Mouse (Mus musculus) lung, embryonic 16.5 days (tissue): ENCODE measurements around the gene Thegl. TPM values are rescaled to one million over a fixed set of nuclear protein-coding genes. Genes with fewer than 3 reads are reported as not detected.
A peak's percentile ranks its signal among the peaks of the same experiment; 100 is the strongest.
"Not testable (repeated sequence)": the region's sequence is repeated elsewhere in the genome, so short reads cannot be mapped to it uniquely, and the experiment has no call there.

Experiments used
- ATAC-seq: fragments of 200-750 bp; cut with Nextera tagmentation; 2 replicates; pipeline ENCODE4 v1.8.0; 2017; ENCODE audit warnings: low read depth, mild to moderate bottlenecking, moderate library complexity
- H3K27ac ChIP-seq: fragments of 300-500 bp; sonication (generic); 2 replicates; pipeline ENCODE4 v1.5.1; 2014; ENCODE audit warnings: mild to moderate bottlenecking, control low read depth, low read length
- H3K27me3 ChIP-seq: fragments of 300-500 bp; sonication (generic); 2 replicates; pipeline ENCODE4 v1.6.1; 2014; ENCODE audit warnings: low read depth, low read length, mixed read lengths; ENCODE audit not compliant: control insufficient read depth, insufficient read depth
- H3K36me3 ChIP-seq: fragments of 300-500 bp; sonication (generic); 2 replicates; pipeline ENCODE4 v1.6.1; 2014; ENCODE audit warnings: low read length; ENCODE audit not compliant: control insufficient read depth, insufficient read depth
- H3K4me1 ChIP-seq: fragments of 300-500 bp; sonication (generic); replicated peaks from 2 replicates; pipeline ENCODE4 v1.6.1; 2014; ENCODE audit warnings: low read length, mixed read lengths; ENCODE audit not compliant: control insufficient read depth, insufficient read depth
- H3K4me2 ChIP-seq: fragments of 300-500 bp; sonication (generic); 2 replicates; pipeline ENCODE4 v1.6.1; 2014; ENCODE audit warnings: low read depth, low read length, control low read depth
- H3K4me3 ChIP-seq: fragments of 300-500 bp; sonication (generic); 2 replicates; pipeline ENCODE4 v1.5.1; 2014; ENCODE audit warnings: mild to moderate bottlenecking, low read length, control low read depth
- H3K9ac ChIP-seq: fragments of 300-500 bp; sonication (generic); 2 replicates; pipeline ENCODE4 v1.6.1; 2014; ENCODE audit warnings: low read length, control low read depth
- H3K9me3 ChIP-seq: fragments of 300-500 bp; sonication (generic); 2 replicates; pipeline ENCODE4 v1.6.1; 2016; ENCODE audit warnings: low read length; ENCODE audit not compliant: control insufficient read depth
- WGBS: fragments of 180-500 bp; shearing (Covaris S2); extraction: QIAGEN DNeasy Blood & Tissue Kit; methylation state at CpG from one replicate; pipeline ENCODE4 v1.1.7; 2014; 5-methylcytosine and 5-hydroxymethylcytosine counted together
- polyA plus RNA-seq: library from polyadenylated mRNA; unstranded; fragments of >200 nt; fragmentation: Nextera tagmentation; extraction: Ambion mirVana; gene quantifications from 2 replicates; pipeline ENCODE4 v1.2.1, GENCODE M21; 2015

Thegl gene
- 1.4 and 1.7 TPM in 2 replicates for polyA plus RNA-seq

DNA sequence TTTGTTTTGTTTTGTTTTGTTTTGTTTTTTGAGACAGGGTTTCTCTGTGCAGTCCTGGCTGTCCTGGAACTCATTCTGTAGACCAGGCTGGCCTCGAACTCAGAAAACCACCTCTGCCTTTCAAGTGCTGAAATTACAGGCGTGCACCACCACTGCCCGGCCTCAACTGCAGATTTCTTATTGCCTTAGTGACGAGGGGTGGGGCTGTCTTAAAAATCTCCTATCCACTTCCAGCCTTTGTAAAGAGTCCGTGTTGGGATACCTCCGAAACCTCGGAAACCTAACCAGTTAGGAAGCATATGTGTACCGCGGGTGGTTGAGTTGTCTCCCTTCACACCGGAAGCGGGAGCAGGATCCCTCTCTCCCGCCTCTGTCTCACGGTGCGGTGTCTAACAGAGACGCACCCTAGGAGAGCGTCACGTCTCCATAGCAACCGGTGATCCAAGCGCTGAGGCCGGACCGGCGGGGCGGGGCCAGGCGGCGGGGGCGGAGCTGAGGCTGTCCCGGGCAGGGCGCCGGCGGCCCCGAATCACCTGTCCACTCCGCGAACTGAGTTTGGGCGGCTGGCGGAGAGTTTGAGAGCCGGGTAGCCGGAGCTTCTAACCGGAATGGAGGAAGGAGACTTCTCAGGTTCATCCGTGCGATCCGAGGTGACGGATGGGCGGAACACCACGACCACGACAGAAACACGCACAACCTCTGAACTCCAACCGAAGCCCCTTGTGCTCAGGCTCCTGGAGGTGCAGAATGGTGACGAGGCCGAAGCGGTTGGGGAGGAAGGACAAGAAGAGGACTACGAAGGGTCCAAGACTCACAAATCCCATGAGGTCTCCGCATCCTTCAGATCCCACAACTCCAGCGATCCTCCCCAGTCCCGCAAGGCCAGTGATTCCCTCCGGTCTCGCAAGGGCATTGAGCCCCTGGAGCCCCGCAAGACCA, at the start of gene Thegl:
Gene Thegl (plus strand): TSS at position 480 of the 939 bp plus-strand sequence.
- Histone ChIP-seq H3K9ac (peak within 1 kb of the TSS; percentile 32; the same call in 1 of the 2 replicates), H3K4me3 (peak within 1 kb of the TSS; percentile 41), H3K4me2 (peak within 1 kb of the TSS; percentile 86), H3K9me3 (no peaks in the 10 kb centered on the region), H3K27ac (no peak within 1 kb of the TSS), H3K27me3 (no peaks in the 10 kb centered on the region), H3K4me1 (0 out of 2 replicates have a peak, but pooled peaks cover 2% of the 10 kb centered on the region), H3K36me3 (no peaks in the 10 kb centered on the region)
- peak; percentile 99 for ATAC-seq
- WGBS: 9% methylated on average over 57 of the region's 57 CpGs

DNA sequence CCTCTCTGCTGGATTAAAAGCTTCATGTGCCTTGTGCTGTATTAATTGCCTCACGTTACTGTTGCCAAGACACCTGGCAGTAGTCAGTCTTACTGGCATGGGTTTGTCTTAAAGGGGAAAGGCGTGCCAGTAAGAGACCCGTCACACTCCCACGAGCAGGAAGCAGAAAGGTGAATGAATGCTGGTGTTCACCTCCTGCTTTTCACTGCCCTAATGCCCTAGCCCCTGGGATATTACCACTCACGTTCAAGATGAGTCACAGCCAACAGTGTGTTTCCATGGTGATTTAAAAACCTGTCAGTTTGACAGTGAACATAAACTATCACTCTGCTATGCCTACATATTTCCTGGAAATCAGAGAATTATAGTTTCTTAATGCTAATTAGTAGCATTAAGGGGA, 46.6 kb upstream of the Thegl start:
- H3K27me3 ChIP-seq: no peaks in the 10 kb centered on the region
- ATAC-seq: no peak
- 71% methylated on average over 5 of the region's 5 CpGs for WGBS
- H3K4me2 ChIP-seq: no peak overlapping the region
- H3K36me3 ChIP-seq: peaks cover 31% of the 10 kb centered on the region
- H3K4me3 ChIP-seq: no peak overlapping the region
- no peak overlapping the region for H3K27ac ChIP-seq
- no peaks in the 10 kb centered on the region for H3K9me3 ChIP-seq
- H3K9ac ChIP-seq: no peak overlapping the region
- peaks cover 6% of the 10 kb centered on the region; the same call in 1 of the 2 replicates for H3K4me1 ChIP-seq

GRCm38 (mm10) chr5:76971115-76971514, 44.7 kb upstream of the Thegl start:
- peaks cover 23% of the 10 kb centered on the region for H3K36me3 ChIP-seq

DNA sequence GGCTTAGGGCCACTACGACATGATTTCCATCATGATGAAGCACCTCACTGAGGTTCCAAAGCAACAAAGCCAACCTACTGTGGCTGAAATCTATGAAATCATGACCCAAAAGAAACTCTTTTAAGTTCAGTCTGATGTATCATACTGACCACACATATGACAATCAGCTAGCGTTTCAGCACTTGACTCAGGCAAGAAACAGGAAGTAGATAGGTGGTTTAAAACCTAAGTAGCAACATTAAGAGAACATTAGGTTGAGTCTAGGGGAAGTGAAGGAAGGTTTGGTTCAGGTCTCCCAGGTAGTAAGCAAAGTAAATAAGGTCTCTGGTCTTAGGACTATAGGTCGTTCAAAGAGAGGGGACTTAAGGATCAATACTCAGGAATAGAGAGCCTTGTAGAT, 42.3 kb upstream of the Thegl start:
- Histone ChIP-seq H3K27ac (no peak overlapping the region), H3K4me1 (peaks cover 10% of the 10 kb centered on the region), H3K27me3 (no peaks in the 10 kb centered on the region), H3K9ac (no peak overlapping the region), H3K9me3 (no peaks in the 10 kb centered on the region), H3K36me3 (peaks cover 16% of the 10 kb centered on the region), H3K4me3 (peak overlapping the region; percentile 98), H3K4me2 (peak overlapping the region; percentile 78)
- WGBS: 57% methylated on average over 3 of the region's 3 CpGs
- no peak for ATAC-seq

More at GRCm38 (mm10) chr5:76971115-76971514, 44.7 kb upstream of the Thegl start:
- not testable (repeated sequence) for H3K9me3 ChIP-seq, H3K9ac ChIP-seq, H3K4me2 ChIP-seq, ATAC-seq, H3K27ac ChIP-seq, H3K27me3 ChIP-seq, H3K4me3 ChIP-seq
- peaks cover 10% of the 10 kb centered on the region for H3K4me1 ChIP-seq
- WGBS: 46% methylated on average over 1 of the region's 1 CpGs

GRCm38 (mm10) chr5:76974207-76974553, 41.6 kb upstream of the Thegl start:
- WGBS: 2% methylated on average over 17 of the region's 17 CpGs
- no peak for ATAC-seq
- peak overlapping the region; percentile 94 for H3K9ac ChIP-seq

GRCm38 (mm10) chr5:76974554-76975285, 41.1 kb upstream of the Thegl start, which contains the start of gene Srp72:
Gene Srp72 (plus strand): TSS chr5:76974683.
- Histone ChIP-seq H3K4me3 (peak within 1 kb of the TSS; percentile 98), H3K36me3 (peaks cover 11% of the 10 kb centered on the region), H3K27me3 (no peaks in the 10 kb centered on the region), H3K27ac (peak within 1 kb of the TSS; percentile 95), H3K4me2 (peak within 1 kb of the TSS; percentile 78), H3K9me3 (no peaks in the 10 kb centered on the region), H3K9ac (peak within 1 kb of the TSS; percentile 94), H3K4me1 (peaks cover 10% of the 10 kb centered on the region)
- under 1% methylated on average over 60 of the region's 60 CpGs for WGBS
- peak; percentile 96 for ATAC-seq

More at GRCm38 (mm10) chr5:76974207-76974553, 41.6 kb upstream of the Thegl start:
- Histone ChIP-seq H3K36me3 (peaks cover 12% of the 10 kb centered on the region), H3K27me3 (no peaks in the 10 kb centered on the region), H3K27ac (peak overlapping the region; percentile 11; the same call in 1 of the 2 replicates), H3K4me1 (peaks cover 10% of the 10 kb centered on the region), H3K9me3 (no peaks in the 10 kb centered on the region), H3K4me3 (peak overlapping the region; percentile 98), H3K4me2 (peak overlapping the region; percentile 78)

GRCm38 (mm10) chr5:76975736-76976135, 40.1 kb upstream of the Thegl start:
- no peak for ATAC-seq
- H3K27ac ChIP-seq: no peak overlapping the region
- peak overlapping the region; percentile 98 for H3K4me3 ChIP-seq
- H3K36me3 ChIP-seq: peaks cover 15% of the 10 kb centered on the region
- peaks cover 10% of the 10 kb centered on the region for H3K4me1 ChIP-seq
- H3K4me2 ChIP-seq: peak overlapping the region; percentile 74
- H3K9me3 ChIP-seq: no peaks in the 10 kb centered on the region
- H3K27me3 ChIP-seq: no peaks in the 10 kb centered on the region
- H3K9ac ChIP-seq: no peak overlapping the region; the same call in 1 of the 2 replicates
- WGBS: 71% methylated on average over 8 of the region's 8 CpGs

DNA sequence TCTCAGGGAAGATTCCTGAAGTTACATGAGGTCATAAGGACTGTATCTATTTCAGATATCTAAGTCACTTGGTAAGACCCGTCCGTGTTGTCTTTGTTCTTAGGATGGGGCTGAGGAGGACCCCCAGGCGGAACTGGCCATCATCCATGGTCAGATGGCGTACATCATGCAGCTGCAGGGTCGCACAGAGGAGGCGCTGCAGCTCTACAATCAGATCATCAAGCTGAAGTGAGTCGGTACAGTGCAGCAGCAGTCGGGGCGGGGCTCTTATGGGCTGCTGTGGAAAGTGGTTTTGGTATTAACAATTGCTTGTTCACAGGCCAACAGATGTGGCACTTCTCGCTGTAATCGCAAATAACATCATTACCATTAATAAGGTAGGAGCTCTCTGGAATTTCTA, 31.8 kb upstream of the Thegl start:
- peaks cover 43% of the 10 kb centered on the region for H3K36me3 ChIP-seq
- no peak overlapping the region for H3K4me3 ChIP-seq
- H3K27me3 ChIP-seq: no peaks in the 10 kb centered on the region
- H3K4me2 ChIP-seq: no peak overlapping the region
- no peaks in the 10 kb centered on the region for H3K9me3 ChIP-seq
- WGBS: 92% methylated on average over 11 of the region's 11 CpGs
- H3K9ac ChIP-seq: no peak overlapping the region
- H3K27ac ChIP-seq: no peak overlapping the region
- no peaks in the 10 kb centered on the region for H3K4me1 ChIP-seq
- ATAC-seq: no peak

- H3K9ac ChIP-seq: no peak overlapping the region
- H3K9me3 ChIP-seq: no peaks in the 10 kb centered on the region
- H3K27ac ChIP-seq: no peak overlapping the region
- WGBS: 93% methylated on average over 3 of the region's 3 CpGs
- ATAC-seq: no peak
- H3K27me3 ChIP-seq: no peaks in the 10 kb centered on the region
- peaks cover 50% of the 10 kb centered on the region for H3K36me3 ChIP-seq
- H3K4me1 ChIP-seq: no peaks in the 10 kb centered on the region
- H3K4me3 ChIP-seq: no peak overlapping the region
- no peak overlapping the region for H3K4me2 ChIP-seq
Measured at GRCm38 (mm10) chr5:76990789-76991188, 25.0 kb upstream of the Thegl start.
